Comparison of ENCODE assay signal across 8 mouse cellular contexts in the genomic region with DNA sequence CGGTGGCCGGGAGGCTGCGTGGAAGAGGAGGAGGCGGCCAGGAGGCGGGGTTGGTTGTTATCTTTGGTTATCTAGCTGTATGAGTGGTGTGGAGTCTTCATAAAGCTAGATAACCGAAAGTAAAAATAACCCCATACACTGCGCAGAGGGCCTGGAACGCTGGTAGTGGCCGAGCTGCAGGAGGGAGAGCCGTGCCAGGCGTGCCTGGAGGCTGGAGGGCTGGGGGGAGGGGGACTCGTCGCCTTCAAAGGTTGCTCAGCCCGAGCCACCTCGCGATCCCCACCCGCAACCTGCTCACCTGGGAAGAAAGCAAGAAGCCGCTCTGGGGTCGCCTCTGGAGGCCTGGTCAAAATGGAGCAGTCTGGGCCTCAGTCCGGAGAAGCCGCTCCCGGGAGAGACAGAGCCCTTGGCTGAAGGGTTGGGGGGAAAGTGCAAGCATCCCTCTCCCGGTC. TPM values are rescaled to one million over a fixed set of nuclear protein-coding genes. Genes with fewer than 3 reads are reported as not detected.
A peak's percentile ranks its signal among the peaks of the same experiment; 100 is the strongest.
DNase-seq lines count a peak whose midpoint lies in the region; ATAC-seq and TF ChIP-seq lines count a peak whose summit lies in the region.

No protein-coding gene starts in this region.

- H3K9me3 ChIP-seq in heart, embryonic 11.5 days (replicated peaks; ENCODE audit: control insufficient read depth, low read length), result no peaks in the 10 kb centered on the region
- H3K9me3 ChIP-seq in E14TG2a.4 (ENCODE audit: low read length), result no peaks in the 10 kb centered on the region
- no peaks in the 10 kb centered on the region for H3K9me3 ChIP-seq in liver, embryonic 11.5 days (ENCODE audit: control insufficient read depth, low read length)
- no peaks in the 10 kb centered on the region for H3K9me3 ChIP-seq in stomach, embryonic 15.5 days

- peak overlapping the region; percentile 53 for H3K4me2 ChIP-seq in heart, embryonic 11.5 days
- peak overlapping the region; percentile 54 for H3K4me2 ChIP-seq in liver, embryonic 11.5 days
- peak overlapping the region; percentile 49 for H3K4me2 ChIP-seq in stomach, embryonic 15.5 days

- no peak for DNase-seq in heart, postnatal 25 days (ENCODE audit: low spot score)
- DNase-seq in liver, embryonic 11.5 days (ENCODE audit: low spot score), result no peak
- DNase-seq in thymus, postnatal 0 days (ENCODE audit: low spot score), result no peak
- DNase-seq in layer of hippocampus, postnatal 36 days, result no peak

- 2% methylated on average over 23 of the region's 23 CpGs for WGBS in heart, embryonic 11.5 days (ENCODE audit: insufficient replicate concordance)
- 1% methylated on average over 23 of the region's 23 CpGs for WGBS in liver, embryonic 11.5 days
- under 1% methylated on average over 23 of the region's 23 CpGs for WGBS in stomach, embryonic 15.5 days

- no peak for ATAC-seq in heart, embryonic 11.5 days (replicated peaks; ENCODE audit: insufficient number of reproducible peaks, low FRiP score, low TSS enrichment)
- no peak for ATAC-seq in liver, embryonic 11.5 days (replicated peaks; ENCODE audit: low FRiP score)
- no peak for ATAC-seq in stomach, embryonic 15.5 days (ENCODE audit: insufficient read depth, low FRiP score, low read depth)

- TF ChIP-seq CTCF in E14TG2a.4 (conservative IDR thresholded peaks at IDR 0.05; ENCODE audit: low read length), result no peak
- no peak for TF ChIP-seq CTCF in embryonic fibroblast, embryonic 13.5 days (IDR thresholded peaks at IDR 0.05; ENCODE audit: borderline replicate concordance, insufficient read depth, low read length)

- H3K9ac ChIP-seq in heart, embryonic 11.5 days (ENCODE audit: low read depth, low read length), result no peak overlapping the region
- no peak overlapping the region for H3K9ac ChIP-seq in liver, embryonic 11.5 days (ENCODE audit: low read depth, low read length)
- no peak overlapping the region for H3K9ac ChIP-seq in stomach, embryonic 15.5 days

- TF ChIP-seq POLR2A in embryonic fibroblast, embryonic 13.5 days (IDR thresholded peaks at IDR 0.05; ENCODE audit: low read depth, low read length), result no peak

- peaks cover 94% of the 10 kb centered on the region for H3K27me3 ChIP-seq in heart, embryonic 11.5 days (ENCODE audit: control insufficient read depth, insufficient read depth, low read length)
- H3K27me3 ChIP-seq in E14TG2a.4 (ENCODE audit: insufficient read depth, low read length), result peaks cover 97% of the 10 kb centered on the region
- H3K27me3 ChIP-seq in liver, embryonic 11.5 days (replicated peaks; ENCODE audit: control insufficient read depth, insufficient read depth, low read length), result peaks cover 97% of the 10 kb centered on the region
- peaks cover 92% of the 10 kb centered on the region for H3K27me3 ChIP-seq in stomach, embryonic 15.5 days (replicated peaks)

- no peak overlapping the region for H3K27ac ChIP-seq in heart, embryonic 11.5 days (ENCODE audit: low read depth, low read length)
- H3K27ac ChIP-seq in embryonic fibroblast, embryonic 13.5 days (ENCODE audit: insufficient read depth, low read length), result no peak overlapping the region
- no peak overlapping the region for H3K27ac ChIP-seq in liver, embryonic 11.5 days (ENCODE audit: low read depth, low read length)
- no peak overlapping the region for H3K27ac ChIP-seq in stomach, embryonic 15.5 days

- H3K4me3 ChIP-seq in heart, embryonic 11.5 days (ENCODE audit: low read depth, low read length), result peak overlapping the region; percentile 35
- peak overlapping the region; percentile 72 for H3K4me3 ChIP-seq in E14TG2a.4 (replicated peaks; ENCODE audit: low read length)
- H3K4me3 ChIP-seq in embryonic fibroblast, embryonic 13.5 days (ENCODE audit: insufficient read depth, low read length), result peak overlapping the region; percentile 5; the same call in 1 of the 2 replicates
- H3K4me3 ChIP-seq in liver, embryonic 11.5 days (ENCODE audit: low read depth, low read length), result peak overlapping the region; percentile 35
- peak overlapping the region; percentile 24 for H3K4me3 ChIP-seq in stomach, embryonic 15.5 days (replicated peaks)

- no peaks in the 10 kb centered on the region for H3K36me3 ChIP-seq in heart, embryonic 11.5 days (ENCODE audit: control insufficient read depth, insufficient read depth, low read length)
- H3K36me3 ChIP-seq in E14TG2a.4 (ENCODE audit: insufficient read depth, low read length), result no peaks in the 10 kb centered on the region
- H3K36me3 ChIP-seq in liver, embryonic 11.5 days (ENCODE audit: control insufficient read depth, insufficient read depth, low read length), result no peaks in the 10 kb centered on the region
- H3K36me3 ChIP-seq in stomach, embryonic 15.5 days, result no peaks in the 10 kb centered on the region

- H3K4me1 ChIP-seq in heart, embryonic 11.5 days (ENCODE audit: control insufficient read depth, insufficient read depth, low read length), result peaks cover 3% of the 10 kb centered on the region; the same call in 1 of the 2 replicates
- peaks cover 32% of the 10 kb centered on the region for H3K4me1 ChIP-seq in E14TG2a.4 (replicated peaks; ENCODE audit: low read depth, low read length)
- no peaks in the 10 kb centered on the region; the same call in 1 of the 2 replicates for H3K4me1 ChIP-seq in embryonic fibroblast, embryonic 13.5 days (ENCODE audit: control insufficient read depth, insufficient read depth, low read length)
- peaks cover 5% of the 10 kb centered on the region; the same call in 1 of the 2 replicates for H3K4me1 ChIP-seq in liver, embryonic 11.5 days (replicated peaks; ENCODE audit: control insufficient read depth, insufficient read depth, low read length)
- peaks cover 17% of the 10 kb centered on the region for H3K4me1 ChIP-seq in stomach, embryonic 15.5 days

- intact Hi-C loops in heart, postnatal 25 days (cut with DNase I), result no loop called here

RNA-seq across cellular contexts. Expression of gene Rhbg, which starts 38.9 kb away (rescaled TPM):
- 0.10 TPM in 1 of 2 replicates, not detected in the other for polyA plus RNA-seq in heart, embryonic 11.5 days (2014; fragmentation: Nextera tagmentation; extraction: Ambion mirVana)
- not detected for total RNA-seq in heart, postnatal 25 days (2021)
- not detected in 2 replicates for polyA plus RNA-seq in embryonic fibroblast, embryonic 13.5 days (2011; ENCODE audit: insufficient read length, low read depth, missing spikeins)
- polyA plus RNA-seq in liver, embryonic 11.5 days (2014; fragmentation: Nextera tagmentation; extraction: Ambion mirVana), result 16.3 and 19.5 TPM in 2 replicates
- polyA plus RNA-seq in stomach, embryonic 15.5 days (2015; fragmentation: Nextera tagmentation; extraction: Ambion mirVana), result 4.2 and 8.2 TPM in 2 replicates
- polyA plus RNA-seq in thymus, postnatal 0 days (2015; fragmentation: Nextera tagmentation; extraction: Ambion mirVana), result 0.58 and 0.66 TPM in 2 replicates
- not detected for total RNA-seq in layer of hippocampus, postnatal 36 days (2021)

Comparison
In these comparisons a context has a peak if more than half of its experiments do, and no peak if none do; other contexts are left out.
1. H3K4me3 ChIP-seq: peak in every context shown above with its lines; median percentile 72 in E14TG2a.4; 35 in heart, embryonic 11.5 days; 35 in liver, embryonic 11.5 days; 24 in stomach, embryonic 15.5 days; 5 in embryonic fibroblast, embryonic 13.5 days.